Mouse (Mus musculus) hindbrain, embryonic 10.5 days (tissue): ENCODE measurements around the gene Ciao2a. TPM values are rescaled to one million over a fixed set of nuclear protein-coding genes. Genes with fewer than 3 reads are reported as not detected.

Source experiments
- DNase-seq: peaks from one replicate; pipeline ENCODE4 v3.0.0-alpha.2; 2017; ENCODE audit warnings: low spot score
- H3K27ac ChIP-seq: fragments of 300-500 bp; sonication (generic); 2 replicates; pipeline ENCODE4 v1.5.1; 2016; ENCODE audit warnings: mild to moderate bottlenecking, moderate library complexity
- H3K27me3 ChIP-seq: fragments of 300-500 bp; sonication (generic); 2 replicates; pipeline ENCODE4 v1.6.1; 2016; ENCODE audit warnings: mild to moderate bottlenecking; ENCODE audit not compliant: poor library complexity, insufficient read depth, severe bottlenecking
- H3K36me3 ChIP-seq: fragments of 300-500 bp; sonication (generic); 2 replicates; pipeline ENCODE4 v1.6.1; 2016; ENCODE audit warnings: mild to moderate bottlenecking, moderate library complexity
- H3K4me1 ChIP-seq: fragments of 300-500 bp; sonication (generic); replicated peaks from 2 replicates; pipeline ENCODE4 v1.6.1; 2016; ENCODE audit warnings: mild to moderate bottlenecking
- H3K4me3 ChIP-seq: fragments of 300-500 bp; sonication (generic); 2 replicates; pipeline ENCODE4 v1.5.1; 2016; ENCODE audit warnings: mild to moderate bottlenecking, moderate library complexity
- H3K9me3 ChIP-seq: fragments of 300-500 bp; sonication (generic); 2 replicates; pipeline ENCODE4 v1.6.1; 2016; ENCODE audit warnings: mild to moderate bottlenecking, moderate library complexity
- WGBS: fragments of 180-500 bp; shearing (Covaris S2); methylation state at CpG from one replicate; pipeline ENCODE4 v1.1.7; 2016; 5-methylcytosine and 5-hydroxymethylcytosine counted together
- polyA plus RNA-seq: library from polyadenylated mRNA; unstranded; fragments of >200 nt; fragmentation: Nextera tagmentation; extraction: Ambion mirVana; gene quantifications from 2 replicates; pipeline ENCODE4 v1.2.1, GENCODE M21; 2016

Gene Ciao2a
- polyA plus RNA-seq, 1 experiment from 2014 or later, result 138 TPM

- no peaks in the 10 kb centered on the region for H3K36me3 ChIP-seq
- no peak for DNase-seq
- 92% methylated on average over 6 of the region's 6 CpGs for WGBS
- H3K27me3 ChIP-seq, result peaks cover 47% of the 10 kb centered on the region
- H3K9me3 ChIP-seq, result no peaks in the 10 kb centered on the region
- peak overlapping the region; percentile 18; the same call in 1 of the 2 replicates for H3K27ac ChIP-seq
- no peak overlapping the region for H3K4me3 ChIP-seq
- H3K4me1 ChIP-seq, result peaks cover 22% of the 10 kb centered on the region
Observed at GRCm38 (mm10) chr9:66153594-66153993, 27.2 kb downstream of the Ciao2a start.

DNA sequence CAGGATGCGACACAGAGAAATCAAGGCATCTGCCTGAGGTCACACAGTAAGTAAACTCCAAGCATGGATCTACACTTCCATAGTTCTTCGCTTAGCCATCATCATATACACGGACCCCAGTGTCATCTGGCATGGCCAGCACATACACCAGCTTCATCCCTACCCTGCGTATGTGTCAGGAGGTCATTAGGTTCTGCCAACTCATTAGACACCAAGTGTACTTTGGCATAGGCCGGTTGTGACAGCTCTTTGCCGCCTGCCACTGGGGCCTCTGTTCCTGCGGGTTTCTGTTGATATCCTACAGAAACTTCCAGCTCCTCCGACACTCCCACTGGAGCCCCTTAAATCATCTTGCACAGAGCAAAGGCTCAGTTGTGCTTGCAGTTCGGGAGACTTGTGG lies 27.6 kb downstream of the Ciao2a start:
- no peaks in the 10 kb centered on the region for H3K9me3 ChIP-seq
- H3K4me1 ChIP-seq, result peaks cover 22% of the 10 kb centered on the region
- no peaks in the 10 kb centered on the region for H3K36me3 ChIP-seq
- no peak for DNase-seq
- no peak overlapping the region for H3K27ac ChIP-seq
- no peak overlapping the region for H3K4me3 ChIP-seq
- H3K27me3 ChIP-seq, result peaks cover 51% of the 10 kb centered on the region
- WGBS, result 92% methylated on average over 9 of the region's 9 CpGs

GRCm38 (mm10) chr9:66155534-66155933 lies 29.1 kb downstream of the Ciao2a start:
- peaks cover 61% of the 10 kb centered on the region for H3K27me3 ChIP-seq

GRCm38 (mm10) chr9:66157958-66158830 lies 31.8 kb downstream of the Ciao2a start, which contains the start of gene Dapk2:
Gene Dapk2 (plus strand): TSS chr9:66158223.
- Histone ChIP-seq H3K27ac (peak within 1 kb of the TSS; percentile 81), H3K4me1 (peaks cover 11% of the 10 kb centered on the region), H3K4me3 (peak within 1 kb of the TSS; percentile 56), H3K9me3 (no peaks in the 10 kb centered on the region), H3K27me3 (peaks cover 43% of the 10 kb centered on the region), H3K36me3 (no peaks in the 10 kb centered on the region)
- peak; percentile 74 for DNase-seq
- 3% methylated on average over 58 of the region's 58 CpGs for WGBS

More at GRCm38 (mm10) chr9:66155534-66155933, 29.1 kb downstream of the Ciao2a start:
- Histone ChIP-seq H3K9me3 (no peaks in the 10 kb centered on the region), H3K27ac (no peak overlapping the region), H3K4me3 (no peak overlapping the region), H3K4me1 (peaks cover 22% of the 10 kb centered on the region), H3K36me3 (no peaks in the 10 kb centered on the region)
- no peak for DNase-seq
- 83% methylated on average over 1 of the region's 1 CpGs for WGBS

DNA sequence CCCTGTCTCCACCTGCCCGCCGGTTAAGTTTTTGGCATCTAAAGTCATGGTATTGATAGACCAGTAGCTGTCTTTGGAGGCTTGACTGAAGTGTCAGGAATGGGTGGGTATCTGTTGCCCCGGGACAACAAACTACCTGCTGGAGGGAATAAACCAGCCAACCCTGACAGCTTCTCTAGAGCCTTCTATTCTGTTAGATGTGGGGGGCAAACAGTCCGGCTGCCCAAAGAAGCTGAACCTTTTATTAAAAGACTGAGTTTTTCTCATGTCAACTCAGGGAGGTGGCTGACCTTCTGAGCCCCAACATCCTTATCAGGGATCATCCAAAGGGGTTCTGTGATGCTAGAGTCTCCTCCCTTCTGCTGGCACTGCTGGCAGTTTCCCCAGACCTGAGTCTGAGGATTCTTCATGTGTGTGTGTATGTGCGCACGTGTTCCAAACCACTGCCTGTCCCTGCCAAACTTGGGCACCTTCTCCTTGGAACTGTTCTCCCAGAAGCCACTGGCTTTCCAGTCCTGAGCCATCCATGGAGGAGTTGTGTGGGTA lies 32.5 kb downstream of the Ciao2a start:
- DNase-seq, result no peak
- no peaks in the 10 kb centered on the region for H3K36me3 ChIP-seq
- 82% methylated on average over 6 of the region's 6 CpGs for WGBS
- H3K27ac ChIP-seq, result no peak overlapping the region
- peaks cover 39% of the 10 kb centered on the region for H3K27me3 ChIP-seq
- H3K4me1 ChIP-seq, result peaks cover 8% of the 10 kb centered on the region
- H3K4me3 ChIP-seq, result no peak overlapping the region
- H3K9me3 ChIP-seq, result no peaks in the 10 kb centered on the region

DNA sequence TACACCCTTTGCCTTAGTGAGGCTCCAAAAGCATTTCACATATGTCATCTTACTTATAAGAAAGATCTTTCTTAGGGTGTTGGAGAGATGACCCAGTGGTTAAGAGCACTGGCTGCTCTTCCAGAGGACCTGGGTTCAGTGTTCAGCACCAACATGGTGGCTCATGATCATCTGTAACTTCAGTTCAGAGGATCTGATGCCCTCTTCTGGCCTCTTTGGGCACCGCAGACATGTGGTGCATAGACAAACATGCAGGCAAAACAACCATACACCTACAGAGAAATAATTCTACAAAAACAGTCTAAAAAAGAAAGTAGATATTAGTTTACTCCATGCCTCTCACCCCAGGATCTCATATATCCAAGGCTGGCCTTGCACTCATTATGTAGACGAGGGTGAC lies 33.7 kb downstream of the Ciao2a start:
- peaks cover 11% of the 10 kb centered on the region for H3K4me1 ChIP-seq
- no peaks in the 10 kb centered on the region for H3K9me3 ChIP-seq
- H3K4me3 ChIP-seq, result no peak overlapping the region
- WGBS, result 93% methylated on average over 2 of the region's 2 CpGs
- H3K36me3 ChIP-seq, result no peaks in the 10 kb centered on the region
- DNase-seq, result no peak
- peaks cover 39% of the 10 kb centered on the region for H3K27me3 ChIP-seq
- no peak overlapping the region for H3K27ac ChIP-seq

GRCm38 (mm10) chr9:66162995-66163394 lies 36.6 kb downstream of the Ciao2a start:
- no peaks in the 10 kb centered on the region for H3K36me3 ChIP-seq
- H3K9me3 ChIP-seq, result no peaks in the 10 kb centered on the region
- no peak for DNase-seq
- peaks cover 36% of the 10 kb centered on the region for H3K4me1 ChIP-seq
- peaks cover 22% of the 10 kb centered on the region for H3K27me3 ChIP-seq
- no peak overlapping the region for H3K4me3 ChIP-seq
- H3K27ac ChIP-seq, result no peak overlapping the region
- 86% methylated on average over 9 of the region's 9 CpGs for WGBS

DNA sequence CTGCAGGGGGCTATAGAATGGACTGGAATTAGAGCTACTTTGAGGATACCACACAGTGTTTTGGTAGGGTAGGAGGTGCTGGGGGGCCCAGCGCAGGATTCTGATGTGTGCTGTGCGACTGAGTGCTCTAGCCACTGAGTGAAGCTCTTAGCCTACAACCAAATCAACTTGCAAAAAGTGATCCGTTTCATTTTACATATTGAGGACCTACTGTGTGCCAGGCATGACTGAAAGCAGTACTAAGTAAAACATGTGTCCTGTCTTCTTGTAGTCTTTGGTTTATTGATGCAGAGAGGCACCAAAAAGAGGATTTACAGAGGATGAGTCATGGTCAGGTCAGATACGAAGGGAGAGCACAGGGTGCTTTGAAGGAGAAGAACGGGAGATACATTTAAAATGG lies 40.8 kb downstream of the Ciao2a start:
- WGBS, result 87% methylated on average over 5 of the region's 5 CpGs
- no peaks in the 10 kb centered on the region for H3K9me3 ChIP-seq
- DNase-seq, result no peak
- H3K27ac ChIP-seq, result peak overlapping the region; percentile 59
- H3K4me3 ChIP-seq, result no peak overlapping the region
- H3K27me3 ChIP-seq, result no peaks in the 10 kb centered on the region
- no peaks in the 10 kb centered on the region for H3K36me3 ChIP-seq
- peaks cover 67% of the 10 kb centered on the region for H3K4me1 ChIP-seq

DNA sequence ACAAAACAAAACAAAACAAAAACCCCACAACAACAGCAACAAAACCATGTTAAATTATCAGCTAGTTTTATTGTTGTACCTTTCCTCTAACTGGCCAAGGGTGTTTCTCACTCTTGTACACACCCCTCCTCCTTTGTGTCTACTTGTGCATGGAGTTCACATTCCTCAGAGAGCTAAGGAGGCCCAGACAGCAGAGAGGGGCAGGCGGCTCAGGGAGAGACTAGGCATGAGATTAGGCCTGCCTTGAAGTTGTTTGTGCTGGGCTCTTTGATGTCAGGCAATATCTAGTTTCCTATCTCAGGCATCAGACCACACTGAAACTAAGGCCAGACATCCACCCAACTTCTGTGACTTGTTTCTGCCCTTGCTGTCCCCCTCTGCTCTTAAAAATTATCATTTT lies 41.8 kb downstream of the Ciao2a start:
- no peaks in the 10 kb centered on the region for H3K36me3 ChIP-seq
- DNase-seq, result no peak
- 12% methylated on average over 1 of the region's 1 CpGs for WGBS
- H3K27ac ChIP-seq, result peak overlapping the region; percentile 59; the same call in 1 of the 2 replicates
- H3K9me3 ChIP-seq, result no peaks in the 10 kb centered on the region
- H3K4me1 ChIP-seq, result peaks cover 71% of the 10 kb centered on the region
- no peak overlapping the region for H3K4me3 ChIP-seq
- no peaks in the 10 kb centered on the region for H3K27me3 ChIP-seq

DNA sequence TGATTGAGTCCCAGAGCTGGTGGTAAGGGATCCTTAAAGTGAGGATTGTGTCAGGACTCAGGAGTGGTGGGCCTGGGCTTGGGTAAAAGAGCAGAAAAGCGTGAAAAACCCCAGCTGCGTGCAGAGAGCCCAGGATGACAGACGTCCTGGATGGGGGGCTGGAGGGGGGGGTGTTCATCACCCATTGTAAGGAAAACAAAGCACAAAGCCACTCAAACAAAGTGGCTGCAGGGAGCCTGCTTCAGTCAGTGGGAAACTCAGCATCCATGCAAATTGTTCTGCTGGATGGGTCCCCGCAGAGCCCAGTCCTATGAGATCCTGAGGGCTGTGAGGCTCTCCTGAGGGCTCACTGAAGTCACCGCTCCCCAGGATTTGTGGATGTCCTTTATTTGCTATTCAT lies 44.1 kb downstream of the Ciao2a start:
- peak overlapping the region; percentile 82 for H3K27ac ChIP-seq
- 12% methylated on average over 5 of the region's 5 CpGs for WGBS
- no peaks in the 10 kb centered on the region for H3K27me3 ChIP-seq
- peak; percentile 66 for DNase-seq
- no peaks in the 10 kb centered on the region for H3K9me3 ChIP-seq
- no peaks in the 10 kb centered on the region for H3K36me3 ChIP-seq
- peak overlapping the region; percentile 9; the same call in 1 of the 2 replicates for H3K4me3 ChIP-seq
- peaks cover 65% of the 10 kb centered on the region for H3K4me1 ChIP-seq

DNA sequence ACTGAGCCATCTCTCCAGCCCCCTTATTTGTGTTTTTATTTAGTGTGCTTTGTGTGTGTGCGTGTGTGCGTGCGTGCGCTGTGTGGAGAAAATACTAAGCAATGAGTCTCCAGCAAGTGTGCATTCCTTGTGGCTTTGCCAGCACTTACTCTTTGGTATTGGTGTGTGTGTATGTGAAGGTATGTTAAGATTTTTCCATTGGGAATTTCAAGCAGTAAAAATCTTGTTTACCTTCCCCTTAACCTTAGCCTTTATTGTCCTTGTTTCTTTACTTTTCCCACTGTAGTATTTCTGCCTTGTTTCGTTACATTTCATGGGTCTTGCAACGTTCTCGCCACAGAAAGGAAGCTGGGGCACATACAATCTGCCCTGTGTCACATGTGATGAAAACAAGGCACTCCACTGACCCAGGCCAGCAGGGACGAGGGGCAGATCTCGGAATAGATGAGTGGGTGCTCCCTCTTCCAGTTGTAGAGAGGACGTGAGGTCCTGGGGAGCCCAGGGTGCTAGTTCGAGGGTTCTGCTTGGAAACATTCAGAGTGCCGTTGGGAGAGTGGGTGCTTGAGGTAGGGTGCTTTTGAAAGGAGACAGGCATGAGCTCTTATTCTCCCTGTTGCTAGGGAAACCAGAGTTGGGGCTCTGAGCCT lies 45.0 kb downstream of the Ciao2a start:
- peaks cover 56% of the 10 kb centered on the region for H3K4me1 ChIP-seq
- 56% methylated on average over 12 of the region's 12 CpGs for WGBS

DNA sequence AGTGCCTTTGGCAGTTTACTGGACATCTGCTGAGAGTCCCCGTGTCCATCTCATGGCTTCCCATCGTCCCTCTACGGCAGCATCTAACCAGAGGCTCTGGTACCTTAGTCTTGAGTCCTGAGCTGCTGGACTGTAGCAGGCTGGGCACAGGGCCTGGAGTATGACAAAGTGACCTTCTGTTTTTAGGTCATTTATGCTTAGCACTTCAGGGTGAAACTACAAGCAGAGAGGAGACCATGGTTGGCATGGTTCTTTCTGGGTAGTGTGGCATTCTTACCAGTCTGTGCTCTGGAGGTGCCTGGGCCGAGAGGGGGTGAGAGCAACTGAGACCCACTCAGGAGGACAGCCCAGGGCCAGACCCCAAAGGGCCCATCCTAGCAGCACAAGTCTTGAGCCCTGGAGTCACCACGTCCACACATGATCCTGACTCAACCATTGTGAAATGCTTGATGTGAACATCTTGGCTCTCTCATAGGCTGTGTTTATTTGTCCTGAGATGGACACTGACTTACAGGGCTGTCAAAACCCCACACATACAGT lies 47.0 kb downstream of the Ciao2a start:
- Histone ChIP-seq H3K9me3 (no peaks in the 10 kb centered on the region), H3K36me3 (no peaks in the 10 kb centered on the region), H3K27me3 (no peaks in the 10 kb centered on the region), H3K4me3 (no peak overlapping the region), H3K27ac (no peak overlapping the region), H3K4me1 (peaks cover 42% of the 10 kb centered on the region)
- DNase-seq, result no peak
- WGBS, result 95% methylated on average over 5 of the region's 5 CpGs

More for the DNA sequence above, 45.0 kb downstream of the Ciao2a start:
- H3K4me3 ChIP-seq, result no peak overlapping the region
- H3K27me3 ChIP-seq, result no peaks in the 10 kb centered on the region
- H3K9me3 ChIP-seq, result no peaks in the 10 kb centered on the region
- no peak for DNase-seq
- H3K36me3 ChIP-seq, result no peaks in the 10 kb centered on the region
- H3K27ac ChIP-seq, result peak overlapping the region; percentile 78
